Comparison of ENCODE assay signal across 10 mouse cellular contexts in genomic region chr4:103571721-103572352, GRCm38 (mm10). TPM values are rescaled to one million over a fixed set of nuclear protein-coding genes. Genes with fewer than 3 reads are reported as not detected.
DNase-seq lines count a peak whose midpoint lies in the region; ATAC-seq lines count a peak whose summit lies in the region.
"Had no signal": no experiment of that assay in that cellular context is flagged by ENCODE, and none has a peak within 500 bp of the region (broad histone marks: within the 10 kb centered on the region; RNA-seq: fewer than 3 reads in every experiment).

No protein-coding gene starts in this region.

- no peaks in the 10 kb centered on the region for H3K9me3 ChIP-seq in midbrain, embryonic 11.5 days (ENCODE audit: control insufficient read depth, low read length)
- no peaks in the 10 kb centered on the region for H3K9me3 ChIP-seq in midbrain, embryonic 13.5 days
- H3K9me3 ChIP-seq in embryonic facial prominence, embryonic 14.5 days (ENCODE audit: control insufficient read depth, low read length), result no peaks in the 10 kb centered on the region
- H3K9me3 ChIP-seq: lung, embryonic 15.5 days had no signal

- H3K9ac ChIP-seq in midbrain, embryonic 11.5 days (ENCODE audit: low read length), result no peak overlapping the region
- no peak overlapping the region for H3K9ac ChIP-seq in midbrain, embryonic 13.5 days (replicated peaks)
- H3K9ac ChIP-seq in embryonic facial prominence, embryonic 14.5 days (ENCODE audit: low read depth, low read length), result no peak overlapping the region
- H3K9ac ChIP-seq: lung, embryonic 15.5 days had no signal

- H3K4me1 ChIP-seq in midbrain, embryonic 11.5 days (ENCODE audit: control insufficient read depth, insufficient read depth, low read length), result no peaks in the 10 kb centered on the region
- no peaks in the 10 kb centered on the region for H3K4me1 ChIP-seq in midbrain, embryonic 13.5 days (replicated peaks)
- no peaks in the 10 kb centered on the region for H3K4me1 ChIP-seq in embryonic facial prominence, embryonic 14.5 days (ENCODE audit: control insufficient read depth, insufficient read depth, low read length)
- H3K4me1 ChIP-seq: lung, embryonic 15.5 days had no signal

- intact Hi-C loops in heart, postnatal 10 days (cut with DNase I), result no loop called here

- no peaks in the 10 kb centered on the region for H3K36me3 ChIP-seq in midbrain, embryonic 11.5 days (ENCODE audit: control insufficient read depth, insufficient read depth, low read length)
- H3K36me3 ChIP-seq in midbrain, embryonic 13.5 days, result no peaks in the 10 kb centered on the region
- H3K36me3 ChIP-seq in embryonic facial prominence, embryonic 14.5 days (ENCODE audit: control insufficient read depth, insufficient read depth, low read length), result no peaks in the 10 kb centered on the region
- H3K36me3 ChIP-seq: lung, embryonic 15.5 days had no signal

- no peaks in the 10 kb centered on the region for H3K27me3 ChIP-seq in midbrain, embryonic 11.5 days (ENCODE audit: control insufficient read depth, insufficient read depth, low read length)
- H3K27me3 ChIP-seq in midbrain, embryonic 13.5 days, result no peaks in the 10 kb centered on the region
- no peaks in the 10 kb centered on the region for H3K27me3 ChIP-seq in embryonic facial prominence, embryonic 14.5 days (replicated peaks; ENCODE audit: control insufficient read depth, insufficient read depth, low read length)
- H3K27me3 ChIP-seq: lung, embryonic 15.5 days had no signal

- no peak for ATAC-seq in midbrain, embryonic 11.5 days (ENCODE audit: low FRiP score)
- ATAC-seq in midbrain, embryonic 13.5 days, result no peak
- no peak for ATAC-seq in embryonic facial prominence, embryonic 14.5 days (ENCODE audit: low read depth)

- H3K27ac ChIP-seq in midbrain, embryonic 11.5 days (ENCODE audit: low read depth, low read length), result no peak overlapping the region
- H3K27ac ChIP-seq in midbrain, embryonic 13.5 days, result no peak overlapping the region
- no peak overlapping the region for H3K27ac ChIP-seq in embryonic facial prominence, embryonic 14.5 days (replicated peaks; ENCODE audit: low read depth, low read length)
- H3K27ac ChIP-seq: lung, embryonic 15.5 days had no signal

- H3K4me2 ChIP-seq in midbrain, embryonic 11.5 days, result no peak overlapping the region
- H3K4me2 ChIP-seq in midbrain, embryonic 13.5 days (replicated peaks), result no peak overlapping the region
- H3K4me2 ChIP-seq in embryonic facial prominence, embryonic 14.5 days (ENCODE audit: low read depth, low read length), result no peak overlapping the region
- H3K4me2 ChIP-seq: lung, embryonic 15.5 days had no signal

- 70% methylated on average over 4 of the region's 4 CpGs for WGBS in midbrain, embryonic 11.5 days
- 67% methylated on average over 4 of the region's 4 CpGs for WGBS in midbrain, embryonic 13.5 days
- 66% methylated on average over 4 of the region's 4 CpGs for WGBS in embryonic facial prominence, embryonic 14.5 days

- DNase-seq in heart, postnatal 10 days, result peak; percentile 37 to 47
- no peak for DNase-seq in heart, adult 9 months (ENCODE audit: low spot score in 2 of 2)
- DNase-seq in midbrain, embryonic 11.5 days (ENCODE audit: low spot score, missing footprints), result peak; percentile 91
- peak; percentile 67 for DNase-seq in embryonic facial prominence, embryonic 14.5 days (ENCODE audit: low spot score)
- peak; percentile 53 for DNase-seq in testis, postnatal 10 days (ENCODE audit: low spot score)
- no peak for DNase-seq in thymus, postnatal 36 days
- DNase-seq in B cell, adult 2 months, result no peak
- DNase-seq: gastrocnemius, postnatal 36 days had no signal

- H3K4me3 ChIP-seq in midbrain, embryonic 11.5 days (ENCODE audit: low read depth, low read length), result no peak overlapping the region
- no peak overlapping the region for H3K4me3 ChIP-seq in midbrain, embryonic 13.5 days (replicated peaks)
- H3K4me3 ChIP-seq in embryonic facial prominence, embryonic 14.5 days (ENCODE audit: low read depth, low read length), result no peak overlapping the region
- H3K4me3 ChIP-seq: lung, embryonic 15.5 days had no signal

RNA-seq across cellular contexts. Expression of gene Dab1, which starts 47.3 kb away (rescaled TPM):
- total RNA-seq in heart, postnatal 10 days (2021), result under 1 TPM; 0.40 to 0.43 TPM
- polyA plus RNA-seq in midbrain, embryonic 11.5 days (2014; fragmentation: Nextera tagmentation; extraction: Ambion mirVana), result 43.2 and 46.5 TPM in 2 replicates
- 111 and 114 TPM in 2 replicates for polyA plus RNA-seq in midbrain, embryonic 13.5 days (2015; fragmentation: Nextera tagmentation; extraction: Ambion mirVana)
- 7.5 and 11.0 TPM in 2 replicates for polyA plus RNA-seq in embryonic facial prominence, embryonic 14.5 days (2014; fragmentation: Nextera tagmentation; extraction: Ambion mirVana)

Comparison
In these comparisons a context has a peak if more than half of its experiments do, and no peak if none do; other contexts are left out.
1. DNase-seq: peak in heart, postnatal 10 days (2 of 2), midbrain, embryonic 11.5 days (single experiment), embryonic facial prominence, embryonic 14.5 days (single experiment) and testis, postnatal 10 days (single experiment); none in heart, adult 9 months (0 of 2), thymus, postnatal 36 days (0 of 2) and B cell, adult 2 months (0 of 2).